Mouse (Mus musculus) neural tube, embryonic 11.5 days (tissue): ENCODE data around the gene Wdr62. TPM values are rescaled to one million over a fixed set of nuclear protein-coding genes. Genes with fewer than 3 reads are reported as not detected.

Experiments
- ATAC-seq: fragments of 200-750 bp; cut with Nextera tagmentation; 2 replicates; pipeline ENCODE4 v1.8.0; 2017; ENCODE audit warnings: moderate number of reproducible peaks, mild to moderate bottlenecking, moderate TSS enrichment, moderate library complexity; ENCODE audit not compliant: insufficient read depth, low FRiP score, low TSS enrichment
- DNase-seq: peaks from one replicate; pipeline ENCODE4 v3.0.0-alpha.2; 2015; ENCODE audit warnings: low spot score
- H3K27ac ChIP-seq: fragments of 300-500 bp; sonication (generic); 2 replicates; pipeline ENCODE4 v1.5.1; 2014; ENCODE audit warnings: low read depth, mild to moderate bottlenecking, low read length
- H3K27me3 ChIP-seq: fragments of 300-500 bp; sonication (generic); 2 replicates; pipeline ENCODE4 v1.6.1; 2014; ENCODE audit warnings: mild to moderate bottlenecking, low read length, mixed read lengths; ENCODE audit not compliant: control insufficient read depth, insufficient read depth
- H3K36me3 ChIP-seq: fragments of 300-500 bp; sonication (generic); 2 replicates; pipeline ENCODE4 v1.6.1; 2014; ENCODE audit warnings: mild to moderate bottlenecking, low read length, moderate library complexity, mixed read lengths; ENCODE audit not compliant: control insufficient read depth, insufficient read depth
- H3K4me1 ChIP-seq: fragments of 300-500 bp; sonication (generic); 2 replicates; pipeline ENCODE4 v1.6.1; 2014; ENCODE audit warnings: low read length, mixed read lengths; ENCODE audit not compliant: control insufficient read depth, insufficient read depth
- H3K4me2 ChIP-seq: fragments of 300-500 bp; sonication (generic); 2 replicates; pipeline ENCODE4 v1.6.1; 2014; ENCODE audit warnings: low read depth, mild to moderate bottlenecking, moderate library complexity
- H3K4me3 ChIP-seq: fragments of 300-500 bp; sonication (generic); 2 replicates; pipeline ENCODE4 v1.5.1; 2014; ENCODE audit warnings: low read depth, low read length
- H3K9ac ChIP-seq: fragments of 300-500 bp; sonication (generic); 2 replicates; pipeline ENCODE4 v1.6.1; 2014; ENCODE audit warnings: mild to moderate bottlenecking, low read length
- H3K9me3 ChIP-seq: fragments of 300-500 bp; sonication (generic); 2 replicates; pipeline ENCODE4 v1.6.1; 2016; ENCODE audit warnings: low read length; ENCODE audit not compliant: control insufficient read depth
- WGBS: fragments of 180-500 bp; shearing (Covaris S2); extraction: QIAGEN DNeasy Blood & Tissue Kit; methylation state at CpG from one replicate; pipeline ENCODE4 v1.1.7; 2014; 5-methylcytosine and 5-hydroxymethylcytosine counted together
- polyA plus RNA-seq: library from polyadenylated mRNA; unstranded; fragments of >200 nt; fragmentation: Nextera tagmentation; extraction: Ambion mirVana; gene quantifications from 2 replicates; pipeline ENCODE4 v1.2.1, GENCODE M21; 2014

Wdr62 gene
- polyA plus RNA-seq, 1 experiment from 2014 or later, result 12.5 TPM

- DNase-seq, result peak; percentile 78
- Histone ChIP-seq H3K36me3 (no peaks in the 10 kb centered on the region), H3K4me1 (0 out of 2 replicates have a peak, but pooled peaks cover under 1% of the 10 kb centered on the region), H3K4me2 (no peak within 1 kb of the TSS), H3K4me3 (no peak within 1 kb of the TSS), H3K9ac (no peak within 1 kb of the TSS), H3K9me3 (no peaks in the 10 kb centered on the region), H3K27ac (no peak within 1 kb of the TSS), H3K27me3 (no peaks in the 10 kb centered on the region)
- 12% methylated on average over 8 of the region's 8 CpGs for WGBS
- no peak for ATAC-seq
Measured at GRCm38 (mm10) chr7:30198481-30198971, 81.7 kb downstream of the Wdr62 start, which contains the start of gene Capns1. Capns1 (minus strand) TSS chr7:30198811.

GRCm38 (mm10) chr7:30197592-30198129, 82.6 kb downstream of the Wdr62 start:
- no peak overlapping the region for H3K4me3 ChIP-seq
- no peaks in the 10 kb centered on the region for H3K9me3 ChIP-seq
- no peaks in the 10 kb centered on the region for H3K27me3 ChIP-seq
- DNase-seq (no peak), ATAC-seq (no peak)
- no peaks in the 10 kb centered on the region for H3K36me3 ChIP-seq
- H3K9ac ChIP-seq, result no peak overlapping the region
- H3K4me1 ChIP-seq, result peaks cover 7% of the 10 kb centered on the region
- H3K4me2 ChIP-seq, result no peak overlapping the region
- H3K27ac ChIP-seq, result no peak overlapping the region
- 68% methylated on average over 5 of the region's 5 CpGs for WGBS

- no peak overlapping the region for H3K4me2 ChIP-seq
- no peak overlapping the region for H3K27ac ChIP-seq
- ATAC-seq, result no peak
- no peak overlapping the region for H3K9ac ChIP-seq
- no peaks in the 10 kb centered on the region for H3K36me3 ChIP-seq
- peaks cover 7% of the 10 kb centered on the region for H3K4me1 ChIP-seq
- no peaks in the 10 kb centered on the region for H3K9me3 ChIP-seq
- DNase-seq, result no peak
- no peaks in the 10 kb centered on the region for H3K27me3 ChIP-seq
- H3K4me3 ChIP-seq, result no peak overlapping the region
- WGBS, result 88% methylated on average over 6 of the region's 6 CpGs
Measured at GRCm38 (mm10) chr7:30196171-30196570, 84.0 kb downstream of the Wdr62 start.

GRCm38 (mm10) chr7:30195461-30195860, 84.8 kb downstream of the Wdr62 start:
- peaks cover 7% of the 10 kb centered on the region for H3K4me1 ChIP-seq
- no peaks in the 10 kb centered on the region for H3K27me3 ChIP-seq
- H3K36me3 ChIP-seq, result no peaks in the 10 kb centered on the region
- no peak overlapping the region for H3K9ac ChIP-seq
- DNase-seq, result no peak
- no peak overlapping the region for H3K4me3 ChIP-seq
- no peak overlapping the region for H3K27ac ChIP-seq
- no peaks in the 10 kb centered on the region for H3K9me3 ChIP-seq
- WGBS, result 72% methylated on average over 6 of the region's 6 CpGs
- ATAC-seq, result no peak
- H3K4me2 ChIP-seq, result no peak overlapping the region

- Histone ChIP-seq H3K36me3 (no peaks in the 10 kb centered on the region), H3K9me3 (no peaks in the 10 kb centered on the region), H3K27ac (no peak overlapping the region), H3K27me3 (no peaks in the 10 kb centered on the region), H3K4me1 (peaks cover 7% of the 10 kb centered on the region), H3K4me3 (peak overlapping the region; percentile 66), H3K4me2 (peak overlapping the region; percentile 81), H3K9ac (peak overlapping the region; percentile 64)
- DNase-seq (peak; percentile 96), ATAC-seq (peak; percentile 85)
- under 1% methylated on average over 28 of the region's 28 CpGs for WGBS
Measured at GRCm38 (mm10) chr7:30194884-30195283, 85.3 kb downstream of the Wdr62 start.

- peak; percentile 51; the same call in 1 of the 2 replicates for ATAC-seq
- H3K9ac ChIP-seq, result peak overlapping the region; percentile 64
- no peaks in the 10 kb centered on the region for H3K9me3 ChIP-seq
- H3K27me3 ChIP-seq, result no peaks in the 10 kb centered on the region
- H3K27ac ChIP-seq, result 0 out of 2 replicates have a peak overlapping the region, but pooled peaks have one; percentile 14
- peak; percentile 50 for DNase-seq
- H3K4me3 ChIP-seq, result peak overlapping the region; percentile 66
- under 1% methylated on average over 25 of the region's 26 CpGs for WGBS
- H3K36me3 ChIP-seq, result no peaks in the 10 kb centered on the region
- peak overlapping the region; percentile 81 for H3K4me2 ChIP-seq
- peaks cover 7% of the 10 kb centered on the region for H3K4me1 ChIP-seq
Measured at GRCm38 (mm10) chr7:30194101-30194831, 86.0 kb downstream of the Wdr62 start.

- Histone ChIP-seq H3K4me3 (peak overlapping the region; percentile 66), H3K4me2 (peak overlapping the region; percentile 81), H3K27me3 (no peaks in the 10 kb centered on the region), H3K36me3 (0 out of 2 replicates have a peak, but pooled peaks cover 5% of the 10 kb centered on the region), H3K27ac (0 out of 2 replicates have a peak overlapping the region, but pooled peaks have one; percentile 14), H3K9ac (peak overlapping the region; percentile 64), H3K9me3 (no peaks in the 10 kb centered on the region), H3K4me1 (peaks cover 7% of the 10 kb centered on the region)
- ATAC-seq (0 out of 2 replicates have a peak, but pooled peaks have one; percentile 37), DNase-seq (peak; percentile 65)
- WGBS, result under 1% methylated on average over 22 of the region's 26 CpGs
Measured at GRCm38 (mm10) chr7:30193581-30194100, 86.6 kb downstream of the Wdr62 start.

- WGBS, result 14% methylated on average over 9 of the region's 9 CpGs
- ATAC-seq, result no peak
- Histone ChIP-seq H3K4me2 (peak overlapping the region; percentile 81), H3K27me3 (no peaks in the 10 kb centered on the region), H3K27ac (no peak overlapping the region), H3K36me3 (0 out of 2 replicates have a peak, but pooled peaks cover 7% of the 10 kb centered on the region), H3K9me3 (no peaks in the 10 kb centered on the region), H3K4me3 (peak overlapping the region; percentile 66; the same call in 1 of the 2 replicates), H3K9ac (no peak overlapping the region), H3K4me1 (peaks cover 7% of the 10 kb centered on the region)
- DNase-seq, result no peak
Measured at GRCm38 (mm10) chr7:30193013-30193412, 87.2 kb downstream of the Wdr62 start.
